Mouse (Mus musculus) spleen, postnatal 36 days (tissue): ENCODE measurements at regions not wholly inside any gene's neighbourhood (a gene's known extent, or its start where the extent isn't known, plus 50 kb on each side); places are given as distances from the start of the nearest gene placed in this dataset.
A peak's percentile ranks its signal among the peaks of the same experiment; 100 is the strongest.

Experiments
- DNase-seq, 2 experiments: peaks; one replicate each; pipeline ENCODE4 v3.0.0; 2022; ENCODE audit warnings: low spot score in 2 of 2, mixed read lengths in 1 of 2

GRCm38 (mm10) chr2:133436913-133437843, 114.8 kb upstream of the Bmp2 start:
- no peak for DNase-seq

GRCm38 (mm10) chr2:133438018-133438417, 113.9 kb upstream of the Bmp2 start:
- DNase-seq, result no peak

- no peak for DNase-seq
Measured at GRCm38 (mm10) chr2:133443024-133443423, 108.9 kb upstream of the Bmp2 start.

- no peak for DNase-seq
Measured at GRCm38 (mm10) chr2:133443490-133443889, 108.5 kb upstream of the Bmp2 start.

- no peak for DNase-seq
Measured at GRCm38 (mm10) chr2:133452947-133453346, 99.0 kb upstream of the Bmp2 start.

GRCm38 (mm10) chr2:133455484-133456170, 96.3 kb upstream of the Bmp2 start:
- DNase-seq, result no peak

- DNase-seq, result no peak
Measured at GRCm38 (mm10) chr2:133456785-133457184, 95.2 kb upstream of the Bmp2 start.

- DNase-seq, result peak in 1 of 2 experiments; percentile 18
Measured at GRCm38 (mm10) chr2:133458735-133459134, 93.2 kb upstream of the Bmp2 start.

- DNase-seq, result no peak
Measured at GRCm38 (mm10) chr2:133460814-133461213, 91.1 kb upstream of the Bmp2 start.

GRCm38 (mm10) chr2:133462378-133462777, 89.6 kb upstream of the Bmp2 start:
- no peak for DNase-seq

- no peak for DNase-seq
Measured at GRCm38 (mm10) chr2:133467170-133468168, 84.5 kb upstream of the Bmp2 start.

GRCm38 (mm10) chr2:133472966-133473744, 78.8 kb upstream of the Bmp2 start:
- DNase-seq, result no peak

- DNase-seq, result no peak
Measured at GRCm38 (mm10) chr2:133474174-133474573, 77.8 kb upstream of the Bmp2 start.

GRCm38 (mm10) chr2:133480870-133481269, 71.1 kb upstream of the Bmp2 start:
- no peak for DNase-seq

- DNase-seq, result no peak
Measured at GRCm38 (mm10) chr2:133481305-133481704, 70.7 kb upstream of the Bmp2 start.

- DNase-seq, result no peak
Measured at GRCm38 (mm10) chr2:133481785-133482184, 70.2 kb upstream of the Bmp2 start.

- DNase-seq, result peak; percentile 6 to 16
Measured at GRCm38 (mm10) chr2:133495443-133495842, 56.5 kb upstream of the Bmp2 start.

GRCm38 (mm10) chr2:133496389-133496788, 55.6 kb upstream of the Bmp2 start:
- no peak for DNase-seq

GRCm38 (mm10) chr2:133497071-133497470, 54.9 kb upstream of the Bmp2 start:
- DNase-seq, result no peak

- DNase-seq, result no peak
Measured at GRCm38 (mm10) chr2:133497541-133498185, 54.3 kb upstream of the Bmp2 start.
